Mouse (Mus musculus): Measurements from ENCODE around the gene Ttc24. TPM values are rescaled to one million over a fixed set of nuclear protein-coding genes. Genes with fewer than 3 reads are reported as not detected.

The Ttc24 gene
- polyA plus RNA-seq, 1 experiment from 2014 or later: not detected

- no peak for DNase-seq (ENCODE audit: low read depth, low spot score)
- POLR2A ChIA-PET: interaction anchor here (0.8 to 1.0 kb wide), 2 partner anchors 31 to 61 kb away, joined by 3 read pairs; no protein-coding TSS in a partner anchor
Observed at GRCm38 (mm10) chr3:88082224-88082618, 4.1 kb upstream of the Ttc24 start.

GRCm38 (mm10) chr3:88081345-88082223 lies 3.5 kb upstream of the Ttc24 start, which contains the start of gene Iqgap3:
TSS of gene Iqgap3 (plus strand) at chr3:88081971.
- in situ Hi-C loops (cut with MboI; ENCODE audit: low pct_unique_long_range_greater_than_20kb): no loop called here
- ATAC-seq (peak; percentile 55), DNase-seq (ENCODE audit: low read depth, low spot score) (peak; percentile 65)
- ChIA-PET POLR2A (interaction anchor here (0.8 to 1.0 kb wide), 2 partner anchors 32 to 62 kb away, joined by 3 read pairs; no protein-coding TSS in a partner anchor), CTCF (interaction anchor here (1.0 to 2.4 kb wide), 7 partner anchors 10 to 96 kb away, joined by 3 to 10 read pairs (median 4); no protein-coding TSS in a partner anchor)
- H3K27me3 ChIP-seq: peaks cover 7% of the 10 kb centered on the region
- no peak for TF ChIP-seq CTCF (IDR thresholded peaks at IDR 0.05)

More at GRCm38 (mm10) chr3:88082224-88082618, 4.1 kb upstream of the Ttc24 start:
- ATAC-seq: no peak
- no peak for TF ChIP-seq CTCF (IDR thresholded peaks at IDR 0.05)
- peaks cover 7% of the 10 kb centered on the region for H3K27me3 ChIP-seq
- in situ Hi-C loops (cut with MboI; ENCODE audit: low pct_unique_long_range_greater_than_20kb): no loop called here
- CTCF ChIA-PET: interaction anchor here (1.0 to 1.9 kb wide), 5 partner anchors 12 to 95 kb away, joined by 3 to 5 read pairs (median 3); no protein-coding TSS in a partner anchor

DNA sequence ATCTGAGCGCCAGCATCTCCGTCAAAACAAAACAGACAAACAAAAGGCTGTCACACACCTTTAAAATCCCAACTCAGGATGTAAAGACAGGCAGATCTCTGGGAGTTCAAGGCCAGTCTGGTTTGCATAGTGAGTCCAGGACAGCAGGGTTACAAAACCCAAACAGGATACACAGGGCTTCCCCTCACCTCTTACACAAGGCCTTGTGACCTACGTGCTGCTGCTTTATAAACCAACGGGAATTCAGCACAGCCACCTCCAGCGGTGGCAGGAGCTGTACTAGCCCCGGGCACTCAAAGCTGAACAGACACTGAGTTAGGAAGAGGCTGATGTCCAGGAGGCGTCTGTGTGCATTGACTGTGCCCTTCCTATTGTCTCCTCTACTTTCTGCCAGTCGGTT lies 663 bp downstream of the Ttc24 start:
- H3K27me3 ChIP-seq: peaks cover 11% of the 10 kb centered on the region
- ChIA-PET POLR2A (no interaction called here), CTCF (interaction anchor here (1.3 kb wide), 1 partner anchor 14 kb away, joined by 4 read pairs; no protein-coding TSS in a partner anchor)
- in situ Hi-C loops (cut with MboI; ENCODE audit: low pct_unique_long_range_greater_than_20kb): loop anchor here (10.0 kb wide), 1 partner anchor 143 kb away; the partner anchor contains the start of genes Isg20l2 and Rrnad1
- TF ChIP-seq CTCF (IDR thresholded peaks at IDR 0.05): no peak
- DNase-seq (ENCODE audit: low read depth, low spot score): no peak
- no peak for ATAC-seq

GRCm38 (mm10) chr3:88074766-88075165 lies 3.3 kb downstream of the Ttc24 start:
- ChIA-PET POLR2A (no interaction called here), CTCF (interaction anchor here (0.9 to 8.5 kb wide), 2 partner anchors 66 to 88 kb away, joined by 7 to 67 read pairs; no protein-coding TSS in a partner anchor)
- DNase-seq (ENCODE audit: low read depth, low spot score) (no peak), ATAC-seq (no peak)
- in situ Hi-C loops (cut with MboI; ENCODE audit: low pct_unique_long_range_greater_than_20kb): loop anchor here (10.0 kb wide), 1 partner anchor 140 kb away; the partner anchor contains the start of genes Isg20l2 and Rrnad1
- no peak for TF ChIP-seq CTCF (IDR thresholded peaks at IDR 0.05)
- peaks cover 4% of the 10 kb centered on the region for H3K27me3 ChIP-seq

DNA sequence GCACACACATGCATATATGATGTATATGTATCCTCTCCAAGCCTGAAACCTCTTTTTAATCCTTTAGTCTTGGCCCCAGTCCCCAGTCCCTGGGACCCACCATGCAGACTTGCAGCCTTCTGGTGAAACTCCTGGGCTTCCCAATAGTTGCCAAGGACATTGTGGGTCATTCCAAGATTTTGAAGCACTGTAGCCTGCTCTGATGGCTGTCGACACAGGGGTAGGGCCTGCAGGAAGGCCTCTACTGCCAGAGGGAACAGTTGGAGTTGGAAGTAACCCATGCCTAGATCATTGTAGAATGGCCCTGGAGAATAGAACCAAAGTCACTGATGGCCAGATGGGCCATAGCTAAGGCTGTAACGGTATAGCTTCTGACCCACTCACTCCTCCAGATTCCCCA lies 3.8 kb downstream of the Ttc24 start:
- ATAC-seq (no peak), DNase-seq (ENCODE audit: low read depth, low spot score) (no peak)
- H3K27me3 ChIP-seq: peaks cover 4% of the 10 kb centered on the region
- in situ Hi-C loops (cut with MboI; ENCODE audit: low pct_unique_long_range_greater_than_20kb): loop anchor here (10.0 kb wide), 1 partner anchor 140 kb away; the partner anchor contains the start of genes Isg20l2 and Rrnad1
- TF ChIP-seq CTCF (IDR thresholded peaks at IDR 0.05): no peak
- CTCF ChIA-PET: interaction anchor here (0.9 to 8.5 kb wide), 2 partner anchors 65 to 87 kb away, joined by 7 to 67 read pairs; no protein-coding TSS in a partner anchor
- POLR2A ChIA-PET: no interaction called here

GRCm38 (mm10) chr3:88073631-88074030 lies 4.5 kb downstream of the Ttc24 start:
- ATAC-seq: no peak
- in situ Hi-C loops (cut with MboI; ENCODE audit: low pct_unique_long_range_greater_than_20kb): loop anchor here (10.0 kb wide), 1 partner anchor 139 kb away; the partner anchor contains the start of genes Isg20l2 and Rrnad1
- peaks cover 4% of the 10 kb centered on the region for H3K27me3 ChIP-seq
- CTCF ChIA-PET: interaction anchor here (2.1 to 8.5 kb wide), 2 partner anchors 65 to 87 kb away, joined by 4 to 67 read pairs; no protein-coding TSS in a partner anchor
- TF ChIP-seq CTCF (IDR thresholded peaks at IDR 0.05): no peak
- POLR2A ChIA-PET: no interaction called here
- DNase-seq (ENCODE audit: low read depth, low spot score): no peak

- peaks cover 4% of the 10 kb centered on the region for H3K27me3 ChIP-seq
- no peak for DNase-seq (ENCODE audit: low read depth, low spot score)
- ChIA-PET POLR2A (interaction anchor here (1.0 kb wide), 1 partner anchor 131 kb away, joined by 3 read pairs; no protein-coding TSS in a partner anchor), CTCF (interaction anchor here (1.0 to 8.5 kb wide), 19 partner anchors 9 to 152 kb away, joined by 3 to 67 read pairs (median 3); partner anchors contain the start of genes Bcan, Gpatch4, Hapln2 and Iqgap3)
- peak; percentile 61 for ATAC-seq
- in situ Hi-C loops (cut with MboI; ENCODE audit: low pct_unique_long_range_greater_than_20kb): loop anchor here (10.0 kb wide), 1 partner anchor 137 kb away; the partner anchor contains the start of genes Isg20l2 and Rrnad1
- no peak for TF ChIP-seq CTCF (IDR thresholded peaks at IDR 0.05)
Observed at GRCm38 (mm10) chr3:88071783-88072182, 6.3 kb downstream of the Ttc24 start.

DNA sequence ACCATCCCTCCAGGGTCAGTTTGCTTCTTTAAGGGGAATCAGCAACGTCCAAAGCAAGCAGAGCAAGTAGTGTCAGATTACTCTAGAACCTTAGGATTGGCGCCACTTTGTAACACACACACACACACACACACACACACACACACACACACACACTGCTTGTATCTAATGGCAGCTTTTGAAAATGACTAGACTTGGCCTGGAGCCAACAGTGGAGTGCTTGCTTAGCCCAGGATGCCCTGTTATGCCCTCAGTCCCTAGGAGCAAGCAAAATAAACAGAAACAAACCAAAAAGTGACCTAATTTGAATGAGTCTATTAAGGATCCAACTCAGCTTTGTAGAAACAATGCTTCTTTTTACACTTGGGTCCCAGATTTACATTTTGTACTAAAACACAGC lies 9.7 kb downstream of the Ttc24 start:
- no peak for DNase-seq (ENCODE audit: low read depth, low spot score)
- POLR2A ChIA-PET: interaction anchor here (0.9 kb wide), 1 partner anchor 9 kb away, joined by 3 read pairs; no protein-coding TSS in a partner anchor

GRCm38 (mm10) chr3:88057902-88058696 lies 20.0 kb downstream of the Ttc24 start, which contains the start of gene Naxe:
TSS of gene Naxe (minus strand) at chr3:88058495.
- no peaks in the 10 kb centered on the region for H3K27me3 ChIP-seq
- CTCF ChIA-PET: interaction anchor here (1.2 to 1.8 kb wide), 2 partner anchors 11 to 71 kb away, joined by 3 to 4 read pairs; no protein-coding TSS in a partner anchor
- in situ Hi-C loops (cut with MboI; ENCODE audit: low pct_unique_long_range_greater_than_20kb): no loop called here
- POLR2A ChIA-PET: no interaction called here
- ATAC-seq (peak; percentile 73), DNase-seq (ENCODE audit: low read depth, low spot score) (peak; percentile 73)
- TF ChIP-seq CTCF (IDR thresholded peaks at IDR 0.05): no peak

More for the DNA sequence above, 9.7 kb downstream of the Ttc24 start:
- CTCF ChIA-PET: interaction anchor here (0.8 to 8.5 kb wide), 7 partner anchors 11 to 97 kb away, joined by 3 to 67 read pairs (median 3); partner anchors contain the start of genes Hapln2, Iqgap3 and Nes
- no peak for TF ChIP-seq CTCF (IDR thresholded peaks at IDR 0.05)
- H3K27me3 ChIP-seq: no peaks in the 10 kb centered on the region
- no peak for ATAC-seq
- in situ Hi-C loops (cut with MboI; ENCODE audit: low pct_unique_long_range_greater_than_20kb): loop anchor here (10.0 kb wide), 1 partner anchor 54 kb away; no protein-coding TSS in a partner anchor

Data from Patski (cell line).